Mouse (Mus musculus) heart, adult 2 months (tissue): ENCODE results near the gene Olfr161. TPM values are rescaled to one million over a fixed set of nuclear protein-coding genes. Genes with fewer than 3 reads are reported as not detected.
A peak's percentile ranks its signal among the peaks of the same experiment; 100 is the strongest.
"Not testable (repeated sequence)": the region's sequence is repeated elsewhere in the genome, so short reads cannot be mapped to it uniquely, and the experiment has no call there.

ENCODE experiments used
- DNase-seq, 2 experiments: peaks; one replicate each; pipeline ENCODE4 v3.0.0; 2021
- H3K27ac ChIP-seq: fragments of 200-600 bp; 2 replicates; pipeline ENCODE4 v1.8.1; 2022
- H3K27me3 ChIP-seq: fragments of 200-500 bp; 2 replicates; pipeline ENCODE4 v1.6.1; 2012; ENCODE audit warnings: mild to moderate bottlenecking, low read length, inconsistent platforms, mixed read lengths; ENCODE audit not compliant: control insufficient read depth, insufficient read depth
- H3K36me3 ChIP-seq: fragments of 200-500 bp; 2 replicates; pipeline ENCODE4 v1.6.1; 2012; ENCODE audit warnings: low read length, inconsistent platforms; ENCODE audit not compliant: control insufficient read depth, insufficient read depth
- H3K4me1 ChIP-seq: fragments of 200-500 bp; 2 replicates; pipeline ENCODE4 v1.6.1; 2011; ENCODE audit warnings: low read length; ENCODE audit not compliant: control insufficient read depth, insufficient read depth
- H3K4me3 ChIP-seq: fragments of 200-600 bp; 2 replicates; pipeline ENCODE4 v1.8.1; 2022
- H3K79me2 ChIP-seq: fragments of 200-500 bp; replicated peaks from 2 replicates; pipeline ENCODE4 v1.6.1; 2012; ENCODE audit warnings: mild to moderate bottlenecking, inconsistent platforms, low read length, moderate library complexity, mixed read lengths; ENCODE audit not compliant: control insufficient read depth, insufficient read depth
- H3K9ac ChIP-seq: fragments of 200-500 bp; 2 replicates; pipeline ENCODE4 v1.6.1; 2012; ENCODE audit warnings: low read depth, mild to moderate bottlenecking, control low read depth, inconsistent platforms, low read length, mixed read lengths
- CTCF ChIP-seq: fragments of 200-600 bp; IDR thresholded peaks from 2 replicates; pipeline ENCODE4 v1.8.1; 2022; ENCODE audit warnings: antibody characterized with exemption, mild to moderate bottlenecking, moderate library complexity
- EP300 ChIP-seq: fragments of 200-500 bp; IDR thresholded peaks from 2 replicates; pipeline ENCODE4 v1.6.1; 2011; ENCODE audit warnings: low read depth, low read length, control low read depth; ENCODE audit not compliant: insufficient read depth
- POLR2A ChIP-seq: fragments of 200-500 bp; IDR thresholded peaks from 2 replicates; pipeline ENCODE4 v1.6.1; 2011; ENCODE audit warnings: mild to moderate bottlenecking, low read depth, low read length, control low read depth; ENCODE audit not compliant: insufficient read depth
- WGBS: fragments of 180-500 bp; shearing (Covaris S2); methylation state at CpG from one replicate; pipeline ENCODE4 v1.1.7; 2018; 5-methylcytosine and 5-hydroxymethylcytosine counted together
- intact Hi-C: fragments of 180-260 bp; cut with DNase I; formaldehyde crosslinking; loops from one replicate; pipeline ENCODE4 v1.15.1; 2025
- long read RNA-seq: library from polyadenylated mRNA; stranded (forward); transcript quantifications from one replicate; pipeline ENCODE4 v2.0.0, GENCODE M21; 2021
- polyA plus RNA-seq: library from polyadenylated mRNA; depleted of rRNA; stranded (reverse); fragments of >200 nt; gene quantifications from 2 replicates; pipeline ENCODE4 v1.2.3, GENCODE M21; 2012; rRNA removed
- total RNA-seq, 2 experiments: library from RNA; stranded (reverse); gene quantifications; 2 replicates each; pipeline ENCODE4 v1.2.3; 2021

Olfr161 gene
- total RNA-seq: not detected
- not detected in 2 replicates for polyA plus RNA-seq
- long read RNA-seq: 0 reads

GRCm38 (mm10) chr16:3590691-3591090, at the start of gene Olfr161:
Olfr161 (plus strand) TSS chr16:3591042.
- Histone ChIP-seq H3K27me3 (no peaks in the 10 kb centered on the region), H3K4me1 (no peaks in the 10 kb centered on the region), H3K36me3 (no peaks in the 10 kb centered on the region), H3K9ac (no peak within 1 kb of the TSS), H3K79me2 (no peaks in the 10 kb centered on the region), H3K27ac (no peak within 1 kb of the TSS), H3K4me3 (no peak within 1 kb of the TSS)
- intact Hi-C loops: no loop called here
- 56% methylated on average over 1 of the region's 1 CpGs for WGBS
- TF ChIP-seq POLR2A: no peak
- TF ChIP-seq CTCF: no peak
- TF ChIP-seq EP300: no peak
- no peak for DNase-seq

- Histone ChIP-seq H3K79me2 (no peaks in the 10 kb centered on the region), H3K27ac (no peak overlapping the region), H3K4me3 (no peak overlapping the region), H3K27me3 (no peaks in the 10 kb centered on the region), H3K4me1 (no peaks in the 10 kb centered on the region), H3K9ac (no peak overlapping the region), H3K36me3 (no peaks in the 10 kb centered on the region)
- TF ChIP-seq POLR2A (no peak), CTCF (no peak), EP300 (no peak)
- intact Hi-C loops: no loop called here
- DNase-seq: no peak
Observed at GRCm38 (mm10) chr16:3563553-3563952, 27.3 kb upstream of the Olfr161 start.

GRCm38 (mm10) chr16:3577658-3578057, 13.2 kb upstream of the Olfr161 start:
- H3K79me2 ChIP-seq, H3K9ac ChIP-seq, DNase-seq, H3K36me3 ChIP-seq, H3K4me1 ChIP-seq, H3K27me3 ChIP-seq, H3K4me3 ChIP-seq, intact Hi-C loops, H3K27ac ChIP-seq: not testable (repeated sequence)
- 30% methylated on average over 1 of the region's 1 CpGs for WGBS

GRCm38 (mm10) chr16:3578227-3578848, 12.5 kb upstream of the Olfr161 start:
- H3K27ac ChIP-seq, H3K4me1 ChIP-seq, intact Hi-C loops, H3K4me3 ChIP-seq, H3K9ac ChIP-seq, H3K27me3 ChIP-seq, H3K36me3 ChIP-seq, DNase-seq, H3K79me2 ChIP-seq: not testable (repeated sequence)
- 85% methylated on average over 1 of the region's 1 CpGs for WGBS

GRCm38 (mm10) chr16:3631376-3631775, 40.5 kb downstream of the Olfr161 start:
- H3K27me3 ChIP-seq, H3K36me3 ChIP-seq, intact Hi-C loops, DNase-seq, H3K79me2 ChIP-seq, H3K9ac ChIP-seq, H3K4me1 ChIP-seq, H3K4me3 ChIP-seq, H3K27ac ChIP-seq: not testable (repeated sequence)
- WGBS: 80% methylated on average over 5 of the region's 5 CpGs

GRCm38 (mm10) chr16:3632572-3633361, 41.9 kb downstream of the Olfr161 start:
- intact Hi-C loops, H3K79me2 ChIP-seq, H3K36me3 ChIP-seq, DNase-seq, H3K27me3 ChIP-seq, H3K27ac ChIP-seq, H3K9ac ChIP-seq, H3K4me1 ChIP-seq, H3K4me3 ChIP-seq: not testable (repeated sequence)
- 32% methylated on average over 27 of the region's 27 CpGs for WGBS
- peak; percentile 35 for TF ChIP-seq CTCF

Other genes with a start within 250 kb of the Olfr161 start
- gene Mefv, start 127.1 kb downstream of the Olfr161 start, total RNA-seq: not detected
- 0.06 and 0.09 TPM in 2 replicates for gene Mefv, start 127.1 kb downstream of the Olfr161 start, polyA plus RNA-seq
- 1 to 10 TPM; 6.2 to 7.6 TPM for gene Zfp263, start 153.1 kb downstream of the Olfr161 start, total RNA-seq
- 3.8 and 6.1 TPM in 2 replicates for gene Zfp263, start 153.1 kb downstream of the Olfr161 start, polyA plus RNA-seq
- gene Olfr15, start 239.8 kb downstream of the Olfr161 start, total RNA-seq: not detected
- not detected in 2 replicates for gene Olfr15, start 239.8 kb downstream of the Olfr161 start, polyA plus RNA-seq